Mouse (Mus musculus): ENCODE results near the gene Ext2.

The Ext2 gene

GRCm38 (mm10) chr2:93618447-93619199 lies 203.7 kb downstream of the Ext2 start:
- DNase-seq = no peak

- DNase-seq = no peak
Measured at GRCm38 (mm10) chr2:93615845-93616689, 206.3 kb downstream of the Ext2 start.

- DNase-seq = no peak
Measured at GRCm38 (mm10) chr2:93613020-93613419, 209.3 kb downstream of the Ext2 start.

Data from cerebellum, postnatal 10 days (tissue).